Mouse (Mus musculus): ENCODE measurements at regions not wholly inside any gene's neighbourhood (a gene's known extent, or its start where the extent isn't known, plus 50 kb on each side); places are given as distances from the start of the nearest gene placed in this dataset.

- no peak for DNase-seq (ENCODE audit: low spot score in 2 of 2)
These were observed 137.9 kb upstream of the Mast4 start for GRCm38 (mm10) chr13:103472216-103472615.

- no peak for DNase-seq (ENCODE audit: low spot score in 2 of 2)
These were observed 135.8 kb upstream of the Mast4 start for GRCm38 (mm10) chr13:103470141-103470540.

DNA sequence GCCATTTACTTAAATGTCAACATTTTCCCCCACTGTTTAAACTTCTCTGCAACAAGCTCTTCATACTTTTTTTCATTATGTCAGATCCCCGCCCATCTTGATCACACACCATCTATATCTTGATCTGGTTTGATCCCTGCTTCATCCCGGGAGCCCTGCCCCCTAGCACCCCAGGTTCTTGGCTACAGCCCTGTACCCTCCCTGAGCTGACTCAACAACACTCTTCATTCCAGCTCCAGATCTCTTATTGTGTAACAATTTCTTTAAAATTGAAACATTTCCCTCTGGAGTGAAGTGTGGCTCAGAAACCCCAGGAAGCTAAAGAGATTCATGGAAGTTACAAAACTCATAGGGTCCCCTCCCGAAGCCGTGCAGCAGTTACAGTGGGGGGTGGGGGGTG, 126.2 kb upstream of the Mast4 start:
- DNase-seq (ENCODE audit: low spot score in 2 of 2): no peak

DNA sequence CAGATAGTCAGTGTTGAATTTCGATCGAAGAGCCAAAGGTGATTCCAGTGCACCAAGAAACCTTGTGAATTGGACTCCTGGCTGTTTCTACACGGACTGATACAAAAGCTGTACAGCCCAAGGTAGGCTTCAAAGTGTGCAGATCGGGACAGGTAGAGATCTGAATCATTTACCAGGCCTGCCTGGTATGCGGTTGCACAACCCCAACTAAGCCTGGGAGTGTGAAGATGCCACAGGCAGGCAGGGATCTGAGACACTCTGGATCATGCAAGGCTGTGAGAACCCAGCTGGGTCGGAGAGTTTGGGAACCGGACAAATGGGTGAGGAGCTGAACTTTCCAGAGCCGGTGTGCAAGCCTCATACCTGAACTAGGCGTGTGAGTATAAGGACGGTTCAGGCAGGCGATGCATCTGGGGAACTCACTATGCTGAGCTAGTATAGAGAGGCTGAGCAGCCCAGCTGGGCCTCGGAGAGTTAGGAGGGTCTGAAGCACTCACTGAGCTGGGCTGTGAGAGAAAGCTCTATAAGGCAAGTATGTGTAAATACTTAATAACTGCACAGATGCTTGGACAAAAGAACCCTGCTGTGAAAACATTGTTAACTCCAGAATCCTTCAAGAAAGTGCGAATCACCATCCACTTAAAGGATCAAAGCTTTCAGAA, 125.3 kb upstream of the Mast4 start:
- DNase-seq (ENCODE audit: low spot score in 2 of 2): no peak

DNA sequence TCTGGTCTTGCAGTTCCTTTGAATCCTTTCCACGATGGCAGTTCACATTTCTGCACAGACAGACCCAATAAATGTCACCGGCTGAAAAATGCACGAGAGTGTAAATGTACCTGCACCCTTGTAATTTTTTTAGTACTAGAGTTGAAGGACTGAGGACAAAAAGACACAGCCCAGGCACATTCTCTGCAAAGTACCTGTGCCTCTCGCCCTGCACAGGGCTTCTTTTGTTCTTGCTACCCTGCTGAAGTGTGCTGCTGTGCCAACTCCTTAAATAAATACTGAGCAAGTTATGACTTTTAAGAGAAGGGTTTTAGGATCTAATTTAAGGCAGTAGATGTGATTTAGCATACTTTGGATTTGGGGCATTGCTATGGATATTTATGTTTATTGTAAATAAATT, 118.5 kb upstream of the Mast4 start:
- DNase-seq (ENCODE audit: low spot score in 2 of 2): no peak

DNA sequence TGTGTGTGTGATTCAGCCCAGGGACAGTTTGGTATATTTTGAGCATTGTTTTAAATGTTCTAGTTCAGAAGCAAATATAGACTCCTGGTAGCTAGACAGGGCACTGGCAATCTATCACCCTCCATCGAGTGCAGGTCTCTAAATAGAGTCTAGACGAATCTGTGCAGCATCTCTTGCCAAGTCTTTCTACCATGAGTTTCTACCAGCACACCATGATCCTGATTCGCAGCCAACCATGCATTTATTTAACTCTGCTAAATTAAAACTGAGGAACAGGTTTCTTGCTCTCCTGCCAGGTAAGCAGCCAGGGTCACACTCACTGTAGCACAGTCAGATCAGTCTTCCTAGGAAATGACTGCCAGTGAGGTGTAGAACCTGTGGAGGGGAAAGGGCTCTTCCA, 96.3 kb upstream of the Mast4 start:
- no peak for DNase-seq (ENCODE audit: low spot score in 2 of 2)

- DNase-seq (ENCODE audit: low spot score in 2 of 2): no peak
These were observed 89.7 kb upstream of the Mast4 start for GRCm38 (mm10) chr13:103424011-103424410.

- DNase-seq (ENCODE audit: low spot score in 2 of 2): no peak
These were observed 89.1 kb upstream of the Mast4 start for GRCm38 (mm10) chr13:103423417-103423816.

DNA sequence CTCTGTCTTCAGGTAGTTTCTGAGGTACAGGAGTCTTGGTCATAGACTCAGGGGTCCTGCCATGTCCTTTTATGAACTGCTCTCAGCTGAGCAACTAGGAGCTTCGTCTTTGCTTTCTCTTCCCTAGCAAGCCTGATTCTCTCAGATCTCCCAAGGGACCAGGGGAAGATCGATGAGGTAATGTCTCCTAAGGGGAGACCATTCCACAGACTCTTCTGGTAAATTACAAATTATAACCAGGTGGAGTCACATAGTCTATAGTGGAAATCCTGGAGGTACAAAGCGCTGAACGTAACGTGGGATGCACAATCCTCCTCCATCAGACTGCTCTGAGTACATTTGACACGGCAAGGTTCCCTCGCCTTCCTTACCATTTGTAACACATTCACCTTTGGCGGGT, 88.7 kb upstream of the Mast4 start:
- no peak for DNase-seq (ENCODE audit: low spot score in 2 of 2)

- DNase-seq (ENCODE audit: low spot score in 2 of 2): no peak
These were observed 84.8 kb upstream of the Mast4 start for GRCm38 (mm10) chr13:103419146-103419545.

DNA sequence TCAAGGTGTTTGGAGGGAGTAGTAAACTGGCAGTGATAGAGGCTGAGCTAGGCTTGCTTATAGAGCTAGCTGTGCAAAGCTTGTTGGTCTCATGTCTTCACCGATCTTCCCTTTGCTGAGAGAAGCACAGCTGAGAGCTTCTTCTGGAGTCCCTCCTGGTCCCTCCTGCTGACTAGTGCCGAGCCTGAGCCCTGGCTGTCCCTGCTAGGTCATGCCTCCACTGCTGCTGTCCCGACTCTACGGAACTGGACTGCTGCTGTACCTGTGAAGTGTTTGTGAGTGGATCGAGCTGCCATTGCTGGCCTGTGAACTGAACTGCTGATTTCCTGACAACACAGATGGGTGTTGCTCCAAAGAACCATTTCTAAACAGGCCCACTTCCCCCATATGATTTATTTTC, 83.0 kb upstream of the Mast4 start:
- DNase-seq (ENCODE audit: low spot score in 2 of 2): no peak

- no peak for DNase-seq (ENCODE audit: low spot score in 2 of 2)
These were observed 81.0 kb upstream of the Mast4 start for GRCm38 (mm10) chr13:103415335-103415734.

GRCm38 (mm10) chr13:103412566-103412965, 78.3 kb upstream of the Mast4 start:
- no peak for DNase-seq (ENCODE audit: low spot score in 2 of 2)

GRCm38 (mm10) chr13:103409286-103409685, 75.0 kb upstream of the Mast4 start:
- no peak for DNase-seq (ENCODE audit: low spot score in 2 of 2)

- DNase-seq (ENCODE audit: low spot score in 2 of 2): no peak
These were observed 62.3 kb upstream of the Mast4 start for GRCm38 (mm10) chr13:103396526-103397020.

DNA sequence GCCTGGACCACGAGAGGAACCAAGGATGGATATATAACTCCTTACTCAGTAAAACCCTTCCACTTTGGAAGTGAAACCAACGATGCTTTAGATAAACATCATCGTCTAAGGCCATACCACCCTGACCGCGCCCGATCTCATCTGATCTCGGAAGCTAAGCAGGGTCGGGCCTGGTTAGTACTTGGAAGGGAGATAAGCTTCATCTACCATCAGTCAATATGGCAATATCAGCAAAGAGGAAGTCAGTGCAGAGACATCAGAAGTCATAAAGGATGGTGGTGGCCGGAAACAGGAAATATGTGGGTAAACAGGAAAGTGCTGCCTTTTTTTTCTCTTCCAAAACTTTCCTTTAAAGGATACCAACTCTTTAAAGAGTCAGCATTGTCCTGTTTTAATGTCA, 61.8 kb upstream of the Mast4 start:
- no peak for DNase-seq (ENCODE audit: low spot score in 2 of 2)

GRCm38 (mm10) chr13:103392581-103392980, 58.3 kb upstream of the Mast4 start:
- DNase-seq (ENCODE audit: low spot score in 2 of 2): no peak

GRCm38 (mm10) chr13:103391396-103391795, 57.1 kb upstream of the Mast4 start:
- DNase-seq (ENCODE audit: low spot score in 2 of 2): no peak

DNA sequence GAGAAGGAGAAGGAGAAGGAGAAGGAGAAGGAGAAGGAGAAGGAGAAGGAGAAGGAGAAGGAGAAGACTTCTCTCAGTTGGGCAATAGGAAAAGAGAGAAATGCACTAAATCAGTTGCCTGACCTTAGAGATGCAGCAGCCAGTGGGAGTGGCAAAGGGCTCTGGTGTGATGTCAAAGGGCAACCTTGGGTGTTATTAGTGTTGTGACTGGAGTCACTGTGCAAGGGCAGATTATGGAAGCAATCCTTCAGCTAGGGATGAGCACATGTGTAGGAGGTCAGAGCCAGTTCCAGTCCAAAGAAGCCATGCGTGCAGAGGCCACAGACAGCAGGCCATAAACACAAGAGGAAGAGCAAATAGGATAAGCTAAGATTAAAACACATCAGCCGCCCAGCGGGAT, 56.7 kb upstream of the Mast4 start:
- no peak for DNase-seq (ENCODE audit: low spot score in 2 of 2)

DNA sequence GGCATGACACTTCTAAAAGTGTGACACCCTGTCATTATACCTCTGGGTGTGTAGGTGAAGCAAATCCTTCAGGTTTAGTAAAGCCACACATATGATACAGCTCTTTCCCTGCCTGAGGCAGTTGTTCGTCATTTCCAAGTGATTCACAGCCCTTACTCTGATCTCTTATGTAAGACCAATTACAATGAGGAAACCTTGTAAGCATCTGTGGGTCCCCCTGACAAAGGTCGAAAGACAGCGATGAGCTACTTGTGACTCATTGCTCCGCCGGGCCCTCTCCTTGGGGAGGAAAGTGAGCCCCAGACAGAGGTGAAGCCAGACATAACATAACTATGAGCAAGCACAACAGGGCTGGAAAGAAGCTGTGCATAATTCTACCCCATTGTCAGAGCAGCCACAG, 52.7 kb upstream of the Mast4 start:
- no peak for DNase-seq (ENCODE audit: low spot score in 2 of 2)
